Mouse (Mus musculus): ENCODE measurements around the gene Dhrs1. TPM values are rescaled to one million over a fixed set of nuclear protein-coding genes. Genes with fewer than 3 reads are reported as not detected.

Gene Dhrs1
- polyA plus RNA-seq, 1 experiment = 2.0 TPM

GRCm38 (mm10) chr14:55735334-55735733, 10.2 kb downstream of the Dhrs1 start:
- no peak for TF ChIP-seq GATA1 (IDR thresholded peaks at IDR 0.05; ENCODE audit: low read length)

GRCm38 (mm10) chr14:55734869-55735268, 10.6 kb downstream of the Dhrs1 start:
- no peak for TF ChIP-seq GATA1 (IDR thresholded peaks at IDR 0.05; ENCODE audit: low read length)

GRCm38 (mm10) chr14:55733889-55734288, 11.6 kb downstream of the Dhrs1 start:
- TF ChIP-seq GATA1 (IDR thresholded peaks at IDR 0.05; ENCODE audit: low read length) = no peak

DNA sequence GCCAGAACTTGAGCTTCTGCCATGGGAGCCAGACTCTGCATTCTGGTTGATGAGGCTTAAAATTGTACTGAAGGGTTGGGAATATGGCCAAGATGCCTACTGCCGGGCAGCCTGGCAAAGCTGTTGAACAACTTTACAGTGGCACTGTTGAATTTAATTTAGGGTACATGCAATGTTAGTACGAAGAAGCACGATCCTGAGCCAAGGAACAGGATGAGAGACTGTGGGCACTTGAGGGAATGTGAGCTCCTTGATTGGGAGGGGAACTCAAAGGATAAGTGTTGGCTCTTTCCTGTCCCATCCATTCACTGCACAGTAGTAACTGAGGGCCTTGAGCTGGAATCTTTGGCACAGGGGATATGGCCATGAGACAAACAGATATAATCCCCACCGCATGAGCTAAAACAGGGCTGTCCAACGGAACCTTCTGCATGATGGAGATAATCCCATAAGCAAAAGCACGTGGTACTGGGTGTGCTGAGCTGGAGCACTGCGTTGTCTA, 14.9 kb downstream of the Dhrs1 start:
- TF ChIP-seq GATA1 (IDR thresholded peaks at IDR 0.05; ENCODE audit: low read length) = no peak

DNA sequence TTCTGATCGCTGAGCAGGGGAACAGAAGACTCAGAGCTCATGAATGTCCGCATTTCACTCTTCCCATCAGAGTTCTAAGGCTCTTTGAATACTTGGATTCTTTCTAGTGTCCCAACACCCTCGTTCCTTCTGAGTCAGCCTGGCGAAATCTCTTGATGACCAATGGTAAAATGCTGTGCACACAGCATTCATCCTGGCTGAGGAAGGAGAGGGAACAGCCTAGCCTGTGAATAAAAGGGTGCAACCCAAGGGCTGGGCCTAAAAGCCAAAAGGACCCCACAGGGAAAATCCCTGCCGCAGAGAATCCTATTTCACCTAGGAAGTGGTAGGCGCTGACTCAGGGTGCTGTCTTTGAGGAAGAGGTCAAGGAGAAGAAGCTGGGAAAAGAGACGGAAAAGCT, 15.4 kb downstream of the Dhrs1 start:
- no peak for TF ChIP-seq GATA1 (IDR thresholded peaks at IDR 0.05; ENCODE audit: low read length)

DNA sequence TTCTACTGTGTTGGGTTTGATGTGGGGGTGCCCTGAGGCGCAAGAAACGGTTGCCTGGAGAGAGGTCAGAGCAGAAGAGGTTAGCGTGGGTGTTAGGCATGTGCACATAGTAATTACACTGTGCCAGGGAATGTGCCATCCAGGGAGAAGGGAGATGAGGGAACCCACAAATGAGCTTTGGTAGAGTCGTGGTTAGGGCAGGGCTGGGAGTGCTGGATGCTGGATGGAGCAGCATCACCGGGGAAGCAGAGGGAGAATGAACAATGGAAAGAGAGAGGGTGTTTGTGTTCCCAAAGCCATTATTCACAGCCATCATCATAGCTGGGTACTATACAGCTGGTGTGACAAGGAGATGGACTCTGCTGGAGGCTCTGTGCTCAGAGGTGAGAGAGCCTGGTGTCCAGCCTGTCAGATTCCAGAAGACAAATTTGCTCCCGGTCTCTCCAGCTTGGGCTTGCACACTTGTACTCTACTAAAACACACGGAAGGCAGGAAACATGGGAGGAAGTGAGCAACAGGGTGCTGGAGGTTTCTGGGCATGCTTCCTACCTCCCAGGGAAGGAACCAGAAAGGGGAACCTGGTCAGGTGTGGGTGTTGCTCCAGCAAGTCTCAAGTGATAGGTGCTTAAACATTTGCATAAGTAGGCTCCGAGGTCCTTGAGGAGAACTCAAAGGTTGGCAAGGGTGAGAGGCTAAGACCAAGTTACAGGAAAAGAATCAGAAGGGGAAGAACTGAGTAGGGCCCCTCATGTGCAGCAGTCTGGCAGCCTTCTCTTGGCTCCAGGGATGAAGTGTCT, 17.4 kb downstream of the Dhrs1 start:
- no peak for TF ChIP-seq GATA1 (IDR thresholded peaks at IDR 0.05; ENCODE audit: low read length)

DNA sequence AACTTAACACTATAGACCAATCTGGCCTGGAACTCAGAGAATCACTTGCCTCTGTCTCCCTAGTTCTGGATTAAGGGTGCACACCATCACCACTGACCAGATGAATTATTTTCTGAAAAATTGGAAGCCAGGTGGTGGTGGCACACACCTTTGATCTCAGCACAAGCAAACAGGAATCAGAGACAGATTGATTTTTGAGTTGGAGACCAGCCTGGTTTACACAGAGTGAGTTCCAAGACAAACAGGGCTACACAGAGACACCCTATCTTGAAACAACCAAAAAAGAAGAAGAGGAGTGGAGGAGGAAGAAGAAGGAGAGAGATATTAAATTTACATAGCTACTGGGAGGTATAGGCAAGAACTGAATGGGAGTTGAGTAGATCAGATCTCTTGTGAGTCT, 19.2 kb downstream of the Dhrs1 start:
- TF ChIP-seq GATA1 (IDR thresholded peaks at IDR 0.05; ENCODE audit: low read length) = no peak

- TF ChIP-seq GATA1 (IDR thresholded peaks at IDR 0.05; ENCODE audit: low read length) = no peak
Measured at GRCm38 (mm10) chr14:55724411-55724871, 21.0 kb downstream of the Dhrs1 start.

DNA sequence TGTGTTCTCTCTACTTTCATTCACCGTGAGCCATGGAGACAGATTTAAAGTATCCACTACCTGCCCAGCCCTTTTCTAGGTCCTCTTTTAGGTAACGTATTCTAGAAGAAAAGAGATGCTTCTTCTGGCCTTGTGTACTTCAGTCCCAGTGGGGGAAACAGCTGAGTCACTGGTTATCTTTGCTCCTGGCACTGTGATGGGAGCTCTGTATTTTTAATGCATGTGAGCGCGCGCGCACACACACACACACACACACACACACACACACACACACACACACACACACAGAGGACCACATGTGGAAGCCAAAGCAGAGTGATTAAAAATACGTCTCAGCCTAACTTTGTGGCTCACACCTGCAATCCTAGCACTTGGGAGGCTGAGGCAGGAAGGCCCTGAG, 22.1 kb downstream of the Dhrs1 start:
- no peak for TF ChIP-seq GATA1 (IDR thresholded peaks at IDR 0.05; ENCODE audit: low read length)

DNA sequence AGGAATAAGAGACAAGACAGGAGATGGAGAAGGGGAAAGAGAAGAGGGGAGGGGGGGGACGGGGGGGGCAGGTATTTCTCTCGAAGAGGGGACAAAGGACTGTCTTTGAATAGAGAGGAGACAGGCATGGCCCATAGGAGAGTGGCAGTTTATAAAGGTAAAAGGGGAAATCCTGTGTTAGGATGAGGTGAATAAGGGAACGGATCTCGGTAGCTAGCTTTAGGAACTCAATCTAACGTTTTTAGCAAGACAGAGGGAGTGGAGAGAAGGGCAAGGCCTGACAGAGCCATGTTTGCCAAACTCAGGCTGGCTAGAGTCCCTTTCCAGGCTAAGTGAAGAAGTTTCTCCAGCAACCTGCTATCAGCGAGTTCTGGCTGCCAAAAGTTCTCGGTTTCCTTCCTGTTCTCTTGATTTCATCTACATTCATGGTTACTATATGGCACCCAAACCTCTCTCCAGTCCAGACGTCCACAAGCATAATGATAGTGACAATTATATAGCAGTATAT, 23.0 kb downstream of the Dhrs1 start:
- TF ChIP-seq GATA1 (IDR thresholded peaks at IDR 0.05; ENCODE audit: low read length) = no peak

GRCm38 (mm10) chr14:55721700-55722437, 23.6 kb downstream of the Dhrs1 start, which contains the start of gene Rabggta:
Gene Rabggta (minus strand): TSS chr14:55722263.
- TF ChIP-seq GATA1 (IDR thresholded peaks at IDR 0.05; ENCODE audit: low read length) = no peak

GRCm38 (mm10) chr14:55721076-55721475, 24.4 kb downstream of the Dhrs1 start:
- no peak for TF ChIP-seq GATA1 (IDR thresholded peaks at IDR 0.05; ENCODE audit: low read length)

DNA sequence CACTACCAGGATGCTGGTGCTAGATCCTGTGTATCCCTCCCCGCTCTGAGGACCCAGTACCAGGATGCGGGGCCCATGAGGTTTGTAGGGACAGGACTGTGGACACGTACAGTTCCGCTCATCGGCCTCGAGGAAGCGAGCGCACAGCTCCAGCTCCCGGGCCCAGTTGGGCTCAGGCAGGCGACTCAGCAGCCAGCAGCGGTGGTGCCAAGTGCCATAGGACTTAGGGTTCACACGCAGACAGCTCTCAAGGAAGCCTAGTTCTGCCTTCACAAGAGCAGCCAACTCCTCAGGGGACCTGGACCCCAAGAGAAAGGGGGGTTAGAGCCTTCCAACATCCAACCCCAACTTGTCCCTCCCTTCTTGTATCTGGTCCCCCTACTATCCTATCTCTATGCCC, 24.8 kb downstream of the Dhrs1 start:
- no peak for TF ChIP-seq GATA1 (IDR thresholded peaks at IDR 0.05; ENCODE audit: low read length)

DNA sequence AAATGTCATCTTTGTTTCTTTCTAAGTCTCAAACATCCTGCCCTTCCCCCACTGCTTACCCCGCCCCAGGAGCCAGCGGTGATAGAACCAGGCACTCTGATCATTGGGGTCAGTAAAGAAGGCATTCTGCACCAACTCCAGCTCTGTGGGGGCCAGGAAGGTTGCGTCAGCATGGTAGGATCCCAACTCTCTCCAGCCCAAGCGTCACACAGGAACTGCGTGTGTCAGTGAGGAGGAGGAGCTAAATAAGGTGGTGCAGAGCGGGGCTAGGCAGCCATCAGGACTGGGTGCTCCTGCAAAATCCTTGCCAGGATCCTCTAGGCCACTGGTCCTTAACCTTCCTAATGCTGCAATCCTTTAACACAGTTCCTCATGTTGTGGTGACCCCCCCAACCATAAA, 25.8 kb downstream of the Dhrs1 start:
- TF ChIP-seq GATA1 (IDR thresholded peaks at IDR 0.05; ENCODE audit: low read length) = no peak

GRCm38 (mm10) chr14:55716884-55717283, 28.6 kb downstream of the Dhrs1 start:
- TF ChIP-seq GATA1 (IDR thresholded peaks at IDR 0.05; ENCODE audit: low read length) = no peak

DNA sequence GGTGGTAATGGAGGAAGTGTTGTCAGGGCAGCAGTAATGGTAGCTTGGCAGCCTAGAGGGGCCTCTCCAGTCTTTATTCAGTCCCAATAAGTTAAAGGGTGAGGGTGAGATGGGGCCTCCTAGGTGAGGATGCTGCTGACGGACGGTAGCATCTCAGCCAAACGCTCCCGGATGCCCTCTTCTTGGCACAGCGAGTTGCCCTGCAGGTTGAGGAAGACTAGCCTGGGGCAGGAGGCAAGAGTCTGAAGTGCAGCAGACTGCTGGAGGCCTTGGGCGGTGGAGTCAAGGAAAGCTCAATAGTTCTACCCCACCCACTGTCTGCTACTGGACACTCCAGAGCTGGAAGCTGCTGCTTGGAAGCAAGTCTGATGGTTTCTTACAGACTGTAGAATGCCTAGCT, 29.2 kb downstream of the Dhrs1 start:
- TF ChIP-seq GATA1 (IDR thresholded peaks at IDR 0.05; ENCODE audit: low read length) = no peak

All from G1E-ER4 (cell line).